Mouse (Mus musculus): ENCODE measurements around the gene Abca6. TPM values are rescaled to one million over a fixed set of nuclear protein-coding genes. Genes with fewer than 3 reads are reported as not detected.

Gene Abca6
- total RNA-seq (2021): 1 to 10 TPM; 1.2 to 1.4 TPM

- intact Hi-C loops (cut with DNase I): no loop called here
- peak in 1 of 2 experiments; percentile 17 for DNase-seq (ENCODE audit: low spot score in 2 of 2)
These were observed at the start of gene Abca6 for GRCm38 (mm10) chr11:110251534-110251933. Abca6 (minus strand) TSS chr11:110251776.

GRCm38 (mm10) chr11:110297917-110298533, 46.4 kb upstream of the Abca6 start:
- DNase-seq (ENCODE audit: low spot score in 2 of 2): no peak
- intact Hi-C loops (cut with DNase I): no loop called here

GRCm38 (mm10) chr11:110290586-110290985, 39.0 kb upstream of the Abca6 start:
- intact Hi-C loops (cut with DNase I): no loop called here

GRCm38 (mm10) chr11:110288423-110288822, 36.8 kb upstream of the Abca6 start:
- intact Hi-C loops (cut with DNase I): no loop called here
- DNase-seq (ENCODE audit: low spot score in 2 of 2): no peak

More at GRCm38 (mm10) chr11:110290586-110290985, 39.0 kb upstream of the Abca6 start:
- DNase-seq (ENCODE audit: low spot score in 2 of 2): no peak

GRCm38 (mm10) chr11:110287694-110288093, 36.1 kb upstream of the Abca6 start:
- DNase-seq (ENCODE audit: low spot score in 2 of 2): no peak
- intact Hi-C loops (cut with DNase I): no loop called here

GRCm38 (mm10) chr11:110286331-110286730, 34.8 kb upstream of the Abca6 start:
- intact Hi-C loops (cut with DNase I): no loop called here

GRCm38 (mm10) chr11:110284849-110285248, 33.3 kb upstream of the Abca6 start:
- no peak for DNase-seq (ENCODE audit: low spot score in 2 of 2)
- intact Hi-C loops (cut with DNase I): no loop called here

More at GRCm38 (mm10) chr11:110286331-110286730, 34.8 kb upstream of the Abca6 start:
- DNase-seq (ENCODE audit: low spot score in 2 of 2): no peak

- intact Hi-C loops (cut with DNase I): no loop called here
- no peak for DNase-seq (ENCODE audit: low spot score in 2 of 2)
These were observed 32.7 kb upstream of the Abca6 start for GRCm38 (mm10) chr11:110284185-110284787.

GRCm38 (mm10) chr11:110274794-110275193, 23.2 kb upstream of the Abca6 start:
- intact Hi-C loops (cut with DNase I): loop anchor here (5.0 kb wide), 1 partner anchor 607 kb away; no protein-coding TSS in a partner anchor
- no peak for DNase-seq (ENCODE audit: low spot score in 2 of 2)

- intact Hi-C loops (cut with DNase I): loop anchor here (5.0 kb wide), 1 partner anchor 604 kb away; no protein-coding TSS in a partner anchor
- peak; percentile 63 to 72 for DNase-seq (ENCODE audit: low spot score in 2 of 2)
These were observed 20.2 kb upstream of the Abca6 start for GRCm38 (mm10) chr11:110271745-110272144.

- peak; percentile 79 to 80 for DNase-seq (ENCODE audit: low spot score in 2 of 2)
- intact Hi-C loops (cut with DNase I): loop anchor here (1.0 kb wide), 1 partner anchor 395 kb away; no protein-coding TSS in a partner anchor
These were observed 16.8 kb upstream of the Abca6 start for GRCm38 (mm10) chr11:110268244-110268844.

- intact Hi-C loops (cut with DNase I): no loop called here
- DNase-seq (ENCODE audit: low spot score in 2 of 2): no peak
These were observed 15.7 kb upstream of the Abca6 start for GRCm38 (mm10) chr11:110267232-110267631.

GRCm38 (mm10) chr11:110266757-110267156, 15.2 kb upstream of the Abca6 start:
- intact Hi-C loops (cut with DNase I): no loop called here
- no peak for DNase-seq (ENCODE audit: low spot score in 2 of 2)

GRCm38 (mm10) chr11:110261867-110262266, 10.3 kb upstream of the Abca6 start:
- intact Hi-C loops (cut with DNase I): no loop called here
- no peak for DNase-seq (ENCODE audit: low spot score in 2 of 2)

- intact Hi-C loops (cut with DNase I): no loop called here
- no peak for DNase-seq (ENCODE audit: low spot score in 2 of 2)
These were observed 6.3 kb upstream of the Abca6 start for GRCm38 (mm10) chr11:110257911-110258310.

- intact Hi-C loops (cut with DNase I): no loop called here
- DNase-seq (ENCODE audit: low spot score in 2 of 2): no peak
These were observed 5.5 kb upstream of the Abca6 start for GRCm38 (mm10) chr11:110257061-110257460.

GRCm38 (mm10) chr11:110252256-110252655, 680 bp upstream of the Abca6 start:
- no peak for DNase-seq (ENCODE audit: low spot score in 2 of 2)
- intact Hi-C loops (cut with DNase I): no loop called here

GRCm38 (mm10) chr11:110244730-110245129, 6.8 kb downstream of the Abca6 start:
- intact Hi-C loops (cut with DNase I): no loop called here
- DNase-seq (ENCODE audit: low spot score in 2 of 2): no peak

GRCm38 (mm10) chr11:110237466-110237865, 14.1 kb downstream of the Abca6 start:
- DNase-seq (ENCODE audit: low spot score in 2 of 2): no peak
- intact Hi-C loops (cut with DNase I): no loop called here

GRCm38 (mm10) chr11:110232975-110233374, 18.6 kb downstream of the Abca6 start:
- DNase-seq (ENCODE audit: low spot score in 2 of 2): no peak
- intact Hi-C loops (cut with DNase I): no loop called here

- intact Hi-C loops (cut with DNase I): no loop called here
- DNase-seq (ENCODE audit: low spot score in 2 of 2): no peak
These were observed 34.5 kb downstream of the Abca6 start for GRCm38 (mm10) chr11:110217118-110217517.
